Mouse (Mus musculus) CH12F3 (cell line): ENCODE measurements around the gene Tomm5.
"Not testable (repeated sequence)": the region's sequence is repeated elsewhere in the genome, so short reads cannot be mapped to it uniquely, and the experiment has no call there.

Experiments
- in situ Hi-C: fragments of 300-500 bp; cut with MboI; formaldehyde crosslinking; loops from 2 replicates; pipeline ENCODE4 v1.14.3; 2020; ENCODE audit warnings: low sequenced_read_pairs

Gene Tomm5

GRCm38 (mm10) chr4:45067742-45068141 is 40.2 kb downstream of the Tomm5 start:
- in situ Hi-C loops: no loop called here

GRCm38 (mm10) chr4:45066036-45066730 is 41.7 kb downstream of the Tomm5 start:
- in situ Hi-C loops: no loop called here

GRCm38 (mm10) chr4:45064577-45064976 is 43.3 kb downstream of the Tomm5 start:
- in situ Hi-C loops: no loop called here

- in situ Hi-C loops: not testable (repeated sequence)
These were observed 44.1 kb downstream of the Tomm5 start for GRCm38 (mm10) chr4:45063836-45064235.

- in situ Hi-C loops: no loop called here
These were observed 52.5 kb downstream of the Tomm5 start for GRCm38 (mm10) chr4:45055451-45055850.
